Comparison of ENCODE assay signal across 9 mouse cellular contexts in the genomic region with DNA sequence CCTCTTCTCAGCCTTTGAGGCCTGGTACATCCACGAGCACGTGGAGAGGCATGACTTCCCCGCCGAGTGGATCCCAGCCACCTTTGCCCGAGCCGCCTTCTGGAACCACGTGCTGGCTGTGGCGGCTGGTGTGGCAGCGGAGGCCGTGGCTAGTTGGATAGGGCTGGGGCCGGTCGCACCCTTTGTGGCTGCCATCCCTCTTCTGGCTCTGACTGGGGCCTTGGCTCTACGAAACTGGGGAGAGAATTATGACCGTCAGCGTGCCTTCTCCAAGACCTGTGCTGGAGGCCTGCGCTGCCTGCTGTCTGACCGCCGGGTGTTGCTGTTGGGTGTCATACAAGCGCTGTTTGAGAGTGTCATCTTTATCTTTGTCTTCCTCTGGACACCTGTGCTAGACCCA. TPM values are rescaled to one million over a fixed set of nuclear protein-coding genes. Genes with fewer than 3 reads are reported as not detected.
DNase-seq lines count a peak whose midpoint lies in the region; ATAC-seq and TF ChIP-seq lines count a peak whose summit lies in the region.
"Had no signal": no experiment of that assay in that cellular context is flagged by ENCODE, and none has a peak within 500 bp of the region (broad histone marks: within the 10 kb centered on the region; RNA-seq: fewer than 3 reads in every experiment).

No protein-coding gene starts in this region.

- no peak for ATAC-seq in heart, postnatal 0 days (ENCODE audit: insufficient read depth, low read depth)
- no peak for ATAC-seq in hindbrain, embryonic 15.5 days (ENCODE audit: low FRiP score, low read depth)
- no peak for ATAC-seq in midbrain, embryonic 15.5 days (replicated peaks)

- H3K27me3 ChIP-seq in heart, postnatal 0 days (ENCODE audit: control insufficient read depth, insufficient read depth, low read length) = no peaks in the 10 kb centered on the region
- H3K27me3 ChIP-seq in hindbrain, embryonic 15.5 days = no peaks in the 10 kb centered on the region
- H3K27me3 ChIP-seq in midbrain, embryonic 15.5 days (replicated peaks) = no peaks in the 10 kb centered on the region

- no peaks in the 10 kb centered on the region for H3K9me3 ChIP-seq in heart, postnatal 0 days (replicated peaks; ENCODE audit: control insufficient read depth, low read length)
- H3K9me3 ChIP-seq in hindbrain, embryonic 15.5 days = no peaks in the 10 kb centered on the region
- H3K9me3 ChIP-seq in midbrain, embryonic 15.5 days = no peaks in the 10 kb centered on the region

- 92% methylated on average over 19 of the region's 19 CpGs for WGBS in heart, postnatal 0 days
- WGBS in hindbrain, embryonic 15.5 days = 95% methylated on average over 19 of the region's 19 CpGs
- 98% methylated on average over 19 of the region's 19 CpGs for WGBS in midbrain, embryonic 15.5 days

- H3K4me2 ChIP-seq in heart, postnatal 0 days (ENCODE audit: low read depth, low read length) = 0 out of 2 replicates have a peak overlapping the region, but pooled peaks have one; percentile 69
- peak overlapping the region; percentile 79 for H3K4me2 ChIP-seq in hindbrain, embryonic 15.5 days
- H3K4me2 ChIP-seq in midbrain, embryonic 15.5 days = peak overlapping the region; percentile 84

- no peak for TF ChIP-seq EP300 in heart, postnatal 0 days (IDR thresholded peaks at IDR 0.05; ENCODE audit: low read depth)

- TF ChIP-seq CTCF in heart, postnatal 0 days (IDR thresholded peaks at IDR 0.05; ENCODE audit: low read depth) = no peak

- peaks cover 9% of the 10 kb centered on the region for H3K4me1 ChIP-seq in heart, postnatal 0 days (ENCODE audit: control insufficient read depth, insufficient read depth)
- peaks cover 7% of the 10 kb centered on the region for H3K4me1 ChIP-seq in brown adipose tissue, adult 24 weeks (ENCODE audit: control insufficient read depth, insufficient read depth, insufficient read length, low read length)
- H3K4me1 ChIP-seq in hindbrain, embryonic 15.5 days (replicated peaks) = peaks cover 23% of the 10 kb centered on the region
- peaks cover 17% of the 10 kb centered on the region for H3K4me1 ChIP-seq in midbrain, embryonic 15.5 days

- no peak overlapping the region for H3K27ac ChIP-seq in heart, postnatal 0 days (ENCODE audit: low read depth)
- no peak overlapping the region for H3K27ac ChIP-seq in brown adipose tissue, adult 24 weeks (replicated peaks; ENCODE audit: low read depth, low read length)
- no peak overlapping the region for H3K27ac ChIP-seq in hindbrain, embryonic 15.5 days (replicated peaks)
- no peak overlapping the region for H3K27ac ChIP-seq in midbrain, embryonic 15.5 days

- peaks cover 16% of the 10 kb centered on the region for H3K36me3 ChIP-seq in heart, postnatal 0 days (replicated peaks; ENCODE audit: control insufficient read depth, insufficient read depth, low read length)
- H3K36me3 ChIP-seq in hindbrain, embryonic 15.5 days = 0 out of 2 replicates have a peak, but pooled peaks cover 21% of the 10 kb centered on the region
- peaks cover 13% of the 10 kb centered on the region; the same call in 1 of the 2 replicates for H3K36me3 ChIP-seq in midbrain, embryonic 15.5 days (replicated peaks)

- H3K4me3 ChIP-seq in heart, postnatal 0 days (ENCODE audit: low read depth, low read length) = no peak overlapping the region
- H3K4me3 ChIP-seq in brown adipose tissue, adult 24 weeks (ENCODE audit: insufficient read depth, low read depth, low read length) = peak overlapping the region; percentile 100
- H3K4me3 ChIP-seq in hindbrain, embryonic 15.5 days = peak overlapping the region; percentile 84; the same call in 1 of the 2 replicates
- H3K4me3 ChIP-seq in midbrain, embryonic 15.5 days = peak overlapping the region; percentile 85

- intact Hi-C loops in heart, postnatal 25 days (cut with DNase I) = no loop called here

- no peak for DNase-seq in heart, postnatal 0 days (ENCODE audit: low spot score)
- no peak for DNase-seq in heart, postnatal 25 days (ENCODE audit: low spot score)
- DNase-seq in embryo, embryonic 9.5 days (ENCODE audit: extremely low spot score) = no peak
- no peak for DNase-seq in right cerebral cortex, adult 18-20 months
- no peak for DNase-seq in ovary, postnatal 10 days (ENCODE audit: low spot score)

- H3K9ac ChIP-seq in heart, postnatal 0 days (replicated peaks; ENCODE audit: low read depth, low read length) = 0 out of 2 replicates have a peak overlapping the region, but pooled peaks have one; percentile 59
- H3K9ac ChIP-seq in hindbrain, embryonic 15.5 days = no peak overlapping the region
- no peak overlapping the region for H3K9ac ChIP-seq in midbrain, embryonic 15.5 days

RNA-seq across cellular contexts. Expression of a gene that starts 1.4 kb away (rescaled TPM):
- 35.6 and 53.5 TPM in 2 replicates for total RNA-seq in heart, postnatal 0 days (2014; rRNA removed; ENCODE audit: low replicate concordance)
- polyA plus RNA-seq in heart, postnatal 0 days (2015; fragmentation: Nextera tagmentation; extraction: Ambion mirVana) = 31.4 and 34.1 TPM in 2 replicates
- total RNA-seq in heart, postnatal 25 days (2021) = 10 to 100 TPM; 15.5 to 18.5 TPM
- polyA plus RNA-seq in brown adipose tissue, adult 24 weeks (2012; ENCODE audit: insufficient read depth, insufficient read length, missing spikeins) = 17.0 and 20.0 TPM in 2 replicates
- polyA plus RNA-seq in hindbrain, embryonic 15.5 days (2015; fragmentation: Nextera tagmentation; extraction: Ambion mirVana) = 59.7 and 63.5 TPM in 2 replicates
- polyA plus RNA-seq in midbrain, embryonic 15.5 days (2015; fragmentation: Nextera tagmentation; extraction: Ambion mirVana) = 58.5 and 64.0 TPM in 2 replicates

RNA-seq across cellular contexts. Expression of a gene that starts 10.3 kb away (rescaled TPM):
- total RNA-seq in heart, postnatal 0 days (2014; rRNA removed; ENCODE audit: low replicate concordance) = not detected in 2 replicates
- polyA plus RNA-seq in heart, postnatal 0 days (2015; fragmentation: Nextera tagmentation; extraction: Ambion mirVana) = not detected in 2 replicates
- total RNA-seq in heart, postnatal 25 days (2021) = not detected
- polyA plus RNA-seq in brown adipose tissue, adult 24 weeks (2012; ENCODE audit: insufficient read depth, insufficient read length, missing spikeins) = not detected in 2 replicates
- 0.06 and 0.07 TPM in 2 replicates for polyA plus RNA-seq in hindbrain, embryonic 15.5 days (2015; fragmentation: Nextera tagmentation; extraction: Ambion mirVana)
- 0.10 TPM in 1 of 2 replicates, not detected in the other for polyA plus RNA-seq in midbrain, embryonic 15.5 days (2015; fragmentation: Nextera tagmentation; extraction: Ambion mirVana)
- total RNA-seq: layer of hippocampus, postnatal 25 days had no signal

RNA-seq across cellular contexts. Expression of a gene that starts 15.4 kb away (rescaled TPM):
- total RNA-seq in heart, postnatal 0 days (2014; rRNA removed; ENCODE audit: low replicate concordance) = 11.6 and 15.3 TPM in 2 replicates
- 2.3 and 3.7 TPM in 2 replicates for polyA plus RNA-seq in heart, postnatal 0 days (2015; fragmentation: Nextera tagmentation; extraction: Ambion mirVana)
- 1 to 10 TPM in 1 of 2 experiments, under 1 TPM in 1; 0.65 to 1.9 TPM for total RNA-seq in heart, postnatal 25 days (2021)
- 1.5 TPM in 1 of 2 replicates, not detected in the other for polyA plus RNA-seq in brown adipose tissue, adult 24 weeks (2012; ENCODE audit: insufficient read depth, insufficient read length, missing spikeins)
- 4.4 and 6.7 TPM in 2 replicates for polyA plus RNA-seq in hindbrain, embryonic 15.5 days (2015; fragmentation: Nextera tagmentation; extraction: Ambion mirVana)
- polyA plus RNA-seq in midbrain, embryonic 15.5 days (2015; fragmentation: Nextera tagmentation; extraction: Ambion mirVana) = 5.5 and 7.5 TPM in 2 replicates

RNA-seq across cellular contexts. Expression of a gene that starts 23.3 kb away (rescaled TPM):
- total RNA-seq in heart, postnatal 0 days (2014; rRNA removed; ENCODE audit: low replicate concordance) = 8.9 and 9.7 TPM in 2 replicates
- 5.4 and 6.0 TPM in 2 replicates for polyA plus RNA-seq in heart, postnatal 0 days (2015; fragmentation: Nextera tagmentation; extraction: Ambion mirVana)
- 10 to 100 TPM; 17.0 to 20.8 TPM for total RNA-seq in heart, postnatal 25 days (2021)
- polyA plus RNA-seq in brown adipose tissue, adult 24 weeks (2012; ENCODE audit: insufficient read depth, insufficient read length, missing spikeins) = 10.3 and 12.1 TPM in 2 replicates
- polyA plus RNA-seq in hindbrain, embryonic 15.5 days (2015; fragmentation: Nextera tagmentation; extraction: Ambion mirVana) = 5.8 and 6.3 TPM in 2 replicates
- polyA plus RNA-seq in midbrain, embryonic 15.5 days (2015; fragmentation: Nextera tagmentation; extraction: Ambion mirVana) = 4.1 and 6.4 TPM in 2 replicates

RNA-seq across cellular contexts. Expression of a gene that starts 45.3 kb away (rescaled TPM):
- 90.7 and 148 TPM in 2 replicates for total RNA-seq in heart, postnatal 0 days (2014; rRNA removed; ENCODE audit: low replicate concordance)
- polyA plus RNA-seq in heart, postnatal 0 days (2015; fragmentation: Nextera tagmentation; extraction: Ambion mirVana) = 344 and 362 TPM in 2 replicates
- 100 to 1,000 TPM; 284 to 288 TPM for total RNA-seq in heart, postnatal 25 days (2021)
- polyA plus RNA-seq in brown adipose tissue, adult 24 weeks (2012; ENCODE audit: insufficient read depth, insufficient read length, missing spikeins) = 371 and 394 TPM in 2 replicates
- polyA plus RNA-seq in hindbrain, embryonic 15.5 days (2015; fragmentation: Nextera tagmentation; extraction: Ambion mirVana) = 460 and 473 TPM in 2 replicates
- 450 and 466 TPM in 2 replicates for polyA plus RNA-seq in midbrain, embryonic 15.5 days (2015; fragmentation: Nextera tagmentation; extraction: Ambion mirVana)
